Mouse (Mus musculus): Measurements from ENCODE around the gene Pde3a. TPM values are rescaled to one million over a fixed set of nuclear protein-coding genes. Genes with fewer than 3 reads are reported as not detected.

Gene Pde3a
- polyA plus RNA-seq, 1 experiment from 2014 or later = 12.0 TPM

DNA sequence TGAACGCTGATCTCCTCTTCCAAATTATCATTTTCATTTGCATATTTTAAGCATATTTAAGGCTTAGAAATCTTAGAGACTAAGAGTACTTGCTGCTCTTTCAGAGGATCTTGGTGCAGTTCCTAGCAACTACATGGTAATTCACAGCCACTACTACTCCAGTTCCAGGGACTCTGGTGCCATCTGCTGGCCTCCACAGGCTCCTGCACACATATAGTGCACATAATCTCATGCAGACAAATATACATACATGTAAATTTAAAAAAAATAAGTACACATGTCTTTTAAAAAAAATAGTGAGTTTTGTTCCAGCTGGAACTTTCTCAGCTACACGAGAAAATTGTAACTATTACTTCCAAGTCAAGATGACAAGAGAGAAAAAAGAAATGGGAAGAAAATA lies 221.2 kb downstream of the Pde3a start:
- no peaks in the 10 kb centered on the region for H3K4me1 ChIP-seq (ENCODE audit: control insufficient read depth, insufficient read depth, low read length)
- H3K4me2 ChIP-seq (replicated peaks; ENCODE audit: low read depth, low read length) = no peak overlapping the region
- no peaks in the 10 kb centered on the region for H3K27me3 ChIP-seq (ENCODE audit: control insufficient read depth, insufficient read depth, low read length)
- no peak overlapping the region for H3K4me3 ChIP-seq (ENCODE audit: low read depth, low read length)
- 87% methylated on average over 2 of the region's 2 CpGs for WGBS
- ATAC-seq (ENCODE audit: insufficient number of reproducible peaks, insufficient read depth, low FRiP score, low read depth) = no peak
- H3K9ac ChIP-seq (replicated peaks; ENCODE audit: low read depth, low read length) = no peak overlapping the region
- H3K36me3 ChIP-seq (ENCODE audit: control insufficient read depth, insufficient read depth, low read length) = no peaks in the 10 kb centered on the region; the same call in 1 of the 2 replicates
- 0 out of 2 replicates have a peak, but pooled peaks cover 4% of the 10 kb centered on the region for H3K9me3 ChIP-seq (ENCODE audit: control insufficient read depth, low read depth, low read length)
- H3K27ac ChIP-seq (ENCODE audit: low read length) = no peak overlapping the region

DNA sequence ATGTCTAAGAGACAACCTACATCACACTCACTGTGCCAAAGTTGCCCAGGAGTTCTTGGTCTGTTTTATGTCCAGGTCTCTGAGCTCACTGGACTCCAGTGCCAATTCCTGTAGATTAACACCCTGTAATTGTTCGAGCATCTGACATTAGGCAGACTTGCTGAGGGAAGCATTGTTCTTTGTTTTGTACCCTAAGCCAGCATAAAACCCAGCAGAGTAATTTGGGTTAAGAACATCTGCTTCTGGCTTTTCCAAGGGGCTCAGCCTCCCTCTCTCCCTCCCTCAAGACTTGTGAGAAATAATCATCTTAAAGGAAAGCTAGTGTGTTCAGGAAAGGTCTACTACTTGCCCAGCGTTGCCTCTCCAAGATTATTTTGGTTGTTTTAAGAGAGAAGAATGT lies 225.2 kb downstream of the Pde3a start:
- Histone ChIP-seq H3K9ac (replicated peaks; ENCODE audit: low read depth, low read length) (no peak overlapping the region), H3K9me3 (ENCODE audit: control insufficient read depth, low read depth, low read length) (0 out of 2 replicates have a peak, but pooled peaks cover 4% of the 10 kb centered on the region), H3K4me3 (ENCODE audit: low read depth, low read length) (no peak overlapping the region), H3K36me3 (ENCODE audit: control insufficient read depth, insufficient read depth, low read length) (no peaks in the 10 kb centered on the region; the same call in 1 of the 2 replicates), H3K27me3 (ENCODE audit: control insufficient read depth, insufficient read depth, low read length) (no peaks in the 10 kb centered on the region), H3K27ac (ENCODE audit: low read length) (no peak overlapping the region), H3K4me2 (replicated peaks; ENCODE audit: low read depth, low read length) (no peak overlapping the region), H3K4me1 (ENCODE audit: control insufficient read depth, insufficient read depth, low read length) (no peaks in the 10 kb centered on the region)
- ATAC-seq (ENCODE audit: insufficient number of reproducible peaks, insufficient read depth, low FRiP score, low read depth) = no peak
- WGBS = 74% methylated on average over 2 of the region's 2 CpGs

DNA sequence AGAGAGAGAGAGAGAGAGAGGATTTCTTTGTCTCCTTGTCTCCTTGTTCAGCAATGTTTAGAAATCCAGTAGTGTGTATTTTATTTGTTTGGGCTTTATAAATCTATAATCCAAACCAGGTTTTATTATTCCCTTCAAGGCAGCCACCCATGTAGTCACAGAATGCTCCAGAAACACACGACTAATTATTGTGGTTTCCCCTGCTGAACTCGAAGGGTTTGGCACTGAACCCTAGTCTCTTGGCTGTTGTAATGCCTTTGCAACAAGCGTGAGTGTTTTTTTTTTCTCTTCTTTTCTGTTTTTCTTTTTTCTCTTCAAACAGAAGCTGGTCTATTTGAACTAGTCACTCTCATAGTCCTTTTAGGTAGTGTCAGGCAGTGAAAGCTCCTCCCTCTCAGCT lies 225.6 kb downstream of the Pde3a start:
- H3K4me1 ChIP-seq (ENCODE audit: control insufficient read depth, insufficient read depth, low read length) = no peaks in the 10 kb centered on the region
- H3K4me3 ChIP-seq (ENCODE audit: low read depth, low read length) = no peak overlapping the region
- no peak overlapping the region for H3K4me2 ChIP-seq (replicated peaks; ENCODE audit: low read depth, low read length)
- no peak for ATAC-seq (ENCODE audit: insufficient number of reproducible peaks, insufficient read depth, low FRiP score, low read depth)
- H3K36me3 ChIP-seq (ENCODE audit: control insufficient read depth, insufficient read depth, low read length) = no peaks in the 10 kb centered on the region
- no peaks in the 10 kb centered on the region for H3K27me3 ChIP-seq (ENCODE audit: control insufficient read depth, insufficient read depth, low read length)
- H3K9ac ChIP-seq (replicated peaks; ENCODE audit: low read depth, low read length) = no peak overlapping the region
- 48% methylated on average over 3 of the region's 3 CpGs for WGBS
- H3K27ac ChIP-seq (ENCODE audit: low read length) = no peak overlapping the region
- H3K9me3 ChIP-seq (ENCODE audit: control insufficient read depth, low read depth, low read length) = 0 out of 2 replicates have a peak, but pooled peaks cover 4% of the 10 kb centered on the region

DNA sequence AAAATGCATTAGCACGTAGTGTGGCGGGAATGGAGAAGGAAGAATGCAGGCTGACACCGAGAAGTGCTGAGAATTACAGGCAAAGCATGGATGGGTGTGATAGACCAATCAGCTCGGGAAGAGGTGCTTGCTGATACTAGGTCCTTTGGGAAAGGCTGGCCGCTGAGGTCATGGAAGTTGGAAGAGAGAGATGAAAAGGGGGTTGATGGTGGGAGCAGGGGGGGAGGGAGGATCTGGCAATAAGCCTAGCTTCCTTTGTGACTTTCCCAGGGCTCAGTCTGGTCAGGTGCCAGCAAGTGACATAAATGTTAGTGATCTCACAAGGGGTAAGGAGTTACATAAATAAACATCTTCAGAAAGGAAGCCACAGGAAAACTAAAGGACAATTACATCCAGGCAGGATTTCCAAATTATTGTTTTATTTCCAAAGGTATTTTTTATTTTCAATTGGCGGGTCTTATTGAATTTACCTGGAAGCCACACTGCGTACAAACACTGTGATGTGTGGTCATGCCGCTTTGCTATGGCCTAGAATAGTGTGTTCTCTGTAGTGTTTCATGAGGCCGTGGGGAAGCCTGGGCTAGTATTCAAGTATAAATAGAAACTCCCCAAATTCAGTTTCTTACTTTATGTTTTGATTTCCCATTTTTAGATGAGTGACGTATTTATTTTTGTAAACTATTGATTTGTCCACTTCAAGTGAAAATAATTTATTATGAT lies 236.4 kb downstream of the Pde3a start:
- Histone ChIP-seq H3K4me2 (replicated peaks; ENCODE audit: low read depth, low read length) (no peak overlapping the region), H3K4me3 (ENCODE audit: low read depth, low read length) (no peak overlapping the region), H3K36me3 (ENCODE audit: control insufficient read depth, insufficient read depth, low read length) (no peaks in the 10 kb centered on the region), H3K27me3 (ENCODE audit: control insufficient read depth, insufficient read depth, low read length) (no peaks in the 10 kb centered on the region), H3K9me3 (ENCODE audit: control insufficient read depth, low read depth, low read length) (no peaks in the 10 kb centered on the region), H3K27ac (ENCODE audit: low read length) (no peak overlapping the region), H3K4me1 (ENCODE audit: control insufficient read depth, insufficient read depth, low read length) (peaks cover 6% of the 10 kb centered on the region; the same call in 1 of the 2 replicates), H3K9ac (replicated peaks; ENCODE audit: low read depth, low read length) (no peak overlapping the region)
- ATAC-seq (ENCODE audit: insufficient number of reproducible peaks, insufficient read depth, low FRiP score, low read depth) = peak; percentile 37; the same call in 1 of the 2 replicates
- 61% methylated on average over 10 of the region's 10 CpGs for WGBS

DNA sequence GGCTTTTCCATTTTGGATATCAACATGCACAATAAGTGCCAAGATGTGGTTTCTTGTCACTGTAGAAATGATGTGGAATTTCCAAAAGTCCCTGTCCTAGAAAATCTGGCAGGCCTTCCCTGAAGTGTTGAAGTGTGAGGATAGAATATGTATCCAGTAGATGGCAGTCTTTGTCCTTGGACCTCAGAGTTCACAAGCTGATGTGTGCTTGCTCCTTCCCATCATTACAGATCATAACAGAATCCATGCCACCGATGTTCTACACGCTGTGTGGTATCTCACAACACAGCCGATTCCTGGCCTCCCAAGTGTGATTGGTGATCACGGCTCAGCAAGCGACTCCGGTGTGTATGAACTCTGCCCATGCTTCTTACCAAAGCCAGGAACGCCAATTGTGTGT lies 238.2 kb downstream of the Pde3a start:
- Histone ChIP-seq H3K4me2 (replicated peaks; ENCODE audit: low read depth, low read length) (no peak overlapping the region), H3K27me3 (ENCODE audit: control insufficient read depth, insufficient read depth, low read length) (no peaks in the 10 kb centered on the region), H3K27ac (ENCODE audit: low read length) (no peak overlapping the region), H3K36me3 (ENCODE audit: control insufficient read depth, insufficient read depth, low read length) (0 out of 2 replicates have a peak, but pooled peaks cover 2% of the 10 kb centered on the region), H3K9me3 (ENCODE audit: control insufficient read depth, low read depth, low read length) (no peaks in the 10 kb centered on the region), H3K4me3 (ENCODE audit: low read depth, low read length) (no peak overlapping the region), H3K9ac (replicated peaks; ENCODE audit: low read depth, low read length) (no peak overlapping the region), H3K4me1 (ENCODE audit: control insufficient read depth, insufficient read depth, low read length) (peaks cover 6% of the 10 kb centered on the region; the same call in 1 of the 2 replicates)
- 0 out of 2 replicates have a peak, but pooled peaks have one; percentile 46 for ATAC-seq (ENCODE audit: insufficient number of reproducible peaks, insufficient read depth, low FRiP score, low read depth)
- 76% methylated on average over 7 of the region's 7 CpGs for WGBS

DNA sequence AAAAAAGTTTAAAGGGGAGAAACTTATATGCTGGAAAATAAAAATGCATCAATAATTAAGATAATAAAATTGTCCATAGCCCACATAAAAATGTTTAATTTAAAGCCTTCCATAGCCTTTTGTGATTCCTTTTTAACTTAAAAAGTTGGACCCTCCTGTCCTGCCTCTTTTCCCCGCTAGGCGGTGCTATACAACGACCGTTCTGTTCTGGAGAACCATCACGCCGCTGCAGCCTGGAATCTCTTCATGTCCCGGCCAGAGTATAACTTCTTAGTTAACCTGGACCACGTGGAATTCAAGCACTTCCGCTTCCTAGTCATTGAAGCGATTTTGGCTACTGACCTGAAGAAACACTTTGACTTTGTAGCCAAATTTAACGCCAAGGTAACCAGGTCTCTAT lies 239.6 kb downstream of the Pde3a start:
- H3K4me2 ChIP-seq (replicated peaks; ENCODE audit: low read depth, low read length) = no peak overlapping the region
- H3K9me3 ChIP-seq (ENCODE audit: control insufficient read depth, low read depth, low read length) = no peaks in the 10 kb centered on the region
- H3K27me3 ChIP-seq (ENCODE audit: control insufficient read depth, insufficient read depth, low read length) = no peaks in the 10 kb centered on the region
- 21% methylated on average over 11 of the region's 11 CpGs for whole genome bisulfite sequencing
- no peak overlapping the region for H3K27ac ChIP-seq (ENCODE audit: low read length)
- no peak for ATAC-seq (ENCODE audit: insufficient number of reproducible peaks, insufficient read depth, low FRiP score, low read depth)
- no peak overlapping the region for H3K4me3 ChIP-seq (ENCODE audit: low read depth, low read length)
- no peak overlapping the region for H3K9ac ChIP-seq (replicated peaks; ENCODE audit: low read depth, low read length)
- H3K36me3 ChIP-seq (ENCODE audit: control insufficient read depth, insufficient read depth, low read length) = 0 out of 2 replicates have a peak, but pooled peaks cover 2% of the 10 kb centered on the region
- peaks cover 6% of the 10 kb centered on the region; the same call in 1 of the 2 replicates for H3K4me1 ChIP-seq (ENCODE audit: control insufficient read depth, insufficient read depth, low read length)

DNA sequence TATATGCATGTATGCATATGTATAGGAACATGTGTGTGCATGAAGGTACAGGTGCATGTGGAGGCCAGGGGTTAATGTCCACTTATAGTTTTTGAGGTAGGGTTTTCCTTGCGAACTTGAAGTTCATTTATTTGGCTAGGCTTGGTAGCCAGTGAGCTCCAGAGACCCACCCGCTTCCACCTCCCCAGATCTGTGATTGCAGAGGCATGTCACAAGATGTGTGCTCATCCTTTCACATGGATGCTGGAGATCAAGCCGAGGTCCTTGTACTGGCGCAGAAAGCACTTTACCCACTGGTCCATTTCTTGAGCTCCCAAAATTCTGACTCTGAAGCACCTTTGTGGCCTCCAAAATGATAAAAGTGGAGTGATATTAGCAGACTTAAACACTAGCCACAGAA lies 245.8 kb downstream of the Pde3a start:
- ATAC-seq (ENCODE audit: insufficient number of reproducible peaks, insufficient read depth, low FRiP score, low read depth) = no peak
- no peak overlapping the region for H3K9ac ChIP-seq (replicated peaks; ENCODE audit: low read depth, low read length)
- H3K36me3 ChIP-seq (ENCODE audit: control insufficient read depth, insufficient read depth, low read length) = 0 out of 2 replicates have a peak, but pooled peaks cover 2% of the 10 kb centered on the region
- WGBS = 87% methylated on average over 4 of the region's 4 CpGs
- no peak overlapping the region for H3K4me2 ChIP-seq (replicated peaks; ENCODE audit: low read depth, low read length)
- no peaks in the 10 kb centered on the region for H3K9me3 ChIP-seq (ENCODE audit: control insufficient read depth, low read depth, low read length)
- H3K27ac ChIP-seq (ENCODE audit: low read length) = no peak overlapping the region
- no peaks in the 10 kb centered on the region for H3K27me3 ChIP-seq (ENCODE audit: control insufficient read depth, insufficient read depth, low read length)
- H3K4me3 ChIP-seq (ENCODE audit: low read depth, low read length) = no peak overlapping the region
- no peaks in the 10 kb centered on the region; the same call in 1 of the 2 replicates for H3K4me1 ChIP-seq (ENCODE audit: control insufficient read depth, insufficient read depth, low read length)

DNA sequence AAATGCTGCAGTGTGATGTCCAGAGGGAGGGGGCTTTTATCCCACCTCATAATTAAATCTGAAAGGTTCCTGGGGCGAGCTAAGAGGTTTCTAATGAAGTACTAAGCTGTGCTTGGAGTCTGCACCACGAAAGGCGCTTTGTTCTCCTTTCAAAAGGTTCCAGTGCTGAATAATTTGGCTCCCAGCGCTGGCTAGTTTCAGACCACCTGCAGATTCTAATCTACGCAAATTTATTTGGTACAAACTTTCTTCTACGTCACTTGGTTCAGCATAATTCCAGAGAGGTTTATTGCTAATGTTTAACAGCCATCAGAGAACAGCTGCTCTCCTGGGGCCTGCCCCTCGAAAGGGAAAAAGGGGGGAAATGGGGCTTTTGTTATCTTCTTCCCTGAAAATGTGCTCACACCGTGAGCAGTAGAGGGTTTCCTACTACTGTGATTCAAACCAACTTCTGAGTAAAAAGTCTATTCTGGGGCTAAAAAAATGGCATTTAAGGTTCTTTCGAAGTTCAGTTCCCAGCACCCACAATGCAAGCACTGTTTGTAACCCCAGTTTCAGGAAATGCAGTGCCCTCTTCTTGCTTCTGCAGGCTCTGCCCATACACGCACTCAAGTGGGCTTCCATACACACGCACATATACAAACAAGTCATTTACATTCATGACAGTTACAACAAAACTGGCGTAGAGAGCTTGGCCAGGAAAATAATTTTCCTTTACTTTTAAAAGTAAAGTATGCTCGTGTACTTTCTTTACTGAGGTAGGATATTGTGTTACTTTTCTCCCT lies 246.8 kb downstream of the Pde3a start:
- ATAC-seq (ENCODE audit: insufficient number of reproducible peaks, insufficient read depth, low FRiP score, low read depth) = no peak
- no peaks in the 10 kb centered on the region; the same call in 1 of the 2 replicates for H3K4me1 ChIP-seq (ENCODE audit: control insufficient read depth, insufficient read depth, low read length)
- 0 out of 2 replicates have a peak, but pooled peaks cover 2% of the 10 kb centered on the region for H3K36me3 ChIP-seq (ENCODE audit: control insufficient read depth, insufficient read depth, low read length)
- no peak overlapping the region for H3K9ac ChIP-seq (replicated peaks; ENCODE audit: low read depth, low read length)
- 33% methylated on average over 13 of the region's 13 CpGs for WGBS
- H3K27me3 ChIP-seq (ENCODE audit: control insufficient read depth, insufficient read depth, low read length) = no peaks in the 10 kb centered on the region
- H3K4me2 ChIP-seq (replicated peaks; ENCODE audit: low read depth, low read length) = no peak overlapping the region
- H3K4me3 ChIP-seq (ENCODE audit: low read depth, low read length) = no peak overlapping the region
- no peak overlapping the region for H3K27ac ChIP-seq (ENCODE audit: low read length)
- H3K9me3 ChIP-seq (ENCODE audit: control insufficient read depth, low read depth, low read length) = no peaks in the 10 kb centered on the region

All from stomach, embryonic 14.5 days (tissue).